ENCODE assay signal across 7 mouse cellular contexts in the genomic region with DNA sequence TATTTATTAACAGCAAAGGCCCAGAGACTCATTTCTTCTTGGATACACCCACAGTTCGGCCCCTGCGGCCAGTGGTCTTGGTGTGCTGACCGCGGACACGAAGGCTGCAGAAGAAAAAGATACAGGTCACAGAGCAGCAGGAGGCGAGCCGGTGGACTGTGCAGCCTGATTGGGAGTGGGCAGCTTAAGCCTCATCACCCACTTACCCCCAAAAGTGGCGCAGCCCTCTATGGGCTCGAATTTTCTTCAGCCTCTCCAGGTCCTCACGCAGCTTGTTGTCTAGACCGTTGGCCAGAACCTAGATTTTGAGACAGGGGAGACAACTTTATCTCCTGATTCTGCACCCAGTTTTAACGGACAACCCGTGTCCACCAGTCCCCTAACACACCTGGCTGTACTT. TPM values are rescaled to one million over a fixed set of nuclear protein-coding genes. Genes with fewer than 3 reads are reported as not detected.
DNase-seq lines count a peak whose midpoint lies in the region; ATAC-seq and TF ChIP-seq lines count a peak whose summit lies in the region.
"Not testable (repeated sequence)": the region's sequence is repeated elsewhere in the genome, so short reads cannot be mapped to it uniquely, and the experiment has no call there.

No protein-coding gene starts in this region.

- DNase-seq in adrenal gland, adult 2 months, result peak; percentile 12
- not testable (repeated sequence) for DNase-seq in forebrain, embryonic 11.5 days (ENCODE audit: low spot score); limb, embryonic 14.5 days (ENCODE audit: low spot score)

- WGBS in forebrain, embryonic 11.5 days, result 73% methylated on average over 13 of the region's 13 CpGs
- WGBS in heart, embryonic 15.5 days, result 82% methylated on average over 13 of the region's 13 CpGs
- WGBS in intestine, embryonic 16.5 days, result 73% methylated on average over 13 of the region's 13 CpGs
- 74% methylated on average over 13 of the region's 13 CpGs for WGBS in limb, embryonic 14.5 days
- WGBS in neural tube, embryonic 13.5 days, result 72% methylated on average over 13 of the region's 13 CpGs

- not testable (repeated sequence) for H3K9me3 ChIP-seq in forebrain, embryonic 11.5 days (ENCODE audit: control insufficient read depth, low read length); heart, embryonic 15.5 days (replicated peaks); intestine, embryonic 16.5 days (ENCODE audit: control insufficient read depth, low read length); limb, embryonic 14.5 days (ENCODE audit: control insufficient read depth, low read length); megakaryocyte, embryonic 14.5 days; neural tube, embryonic 13.5 days

- peaks cover 12% of the 10 kb centered on the region for H3K36me3 ChIP-seq in forebrain, embryonic 11.5 days (ENCODE audit: control insufficient read depth, insufficient read depth, low read length)
- peaks cover 25% of the 10 kb centered on the region for H3K36me3 ChIP-seq in heart, embryonic 15.5 days
- not testable (repeated sequence) for H3K36me3 ChIP-seq in intestine, embryonic 16.5 days (ENCODE audit: control insufficient read depth, insufficient read depth, low read length)
- H3K36me3 ChIP-seq in limb, embryonic 14.5 days (ENCODE audit: control insufficient read depth, insufficient read depth, low read length), result peaks cover 60% of the 10 kb centered on the region
- peaks cover 65% of the 10 kb centered on the region for H3K36me3 ChIP-seq in megakaryocyte, embryonic 14.5 days (replicated peaks; ENCODE audit: low read length)
- peaks cover 62% of the 10 kb centered on the region for H3K36me3 ChIP-seq in neural tube, embryonic 13.5 days

- not testable (repeated sequence) for TF ChIP-seq POLR2A in limb, embryonic 14.5 days (IDR thresholded peaks at IDR 0.05; ENCODE audit: borderline replicate concordance, extremely low read depth, insufficient read depth, insufficient read length)

- not testable (repeated sequence) for ATAC-seq in forebrain, embryonic 11.5 days (replicated peaks; ENCODE audit: low FRiP score); heart, embryonic 15.5 days (replicated peaks; ENCODE audit: insufficient number of reproducible peaks, insufficient read depth, low FRiP score, low read depth); intestine, embryonic 16.5 days; limb, embryonic 14.5 days (ENCODE audit: low FRiP score, low read depth); neural tube, embryonic 13.5 days (ENCODE audit: low read depth)

- peaks cover 37% of the 10 kb centered on the region for H3K4me1 ChIP-seq in forebrain, embryonic 11.5 days (replicated peaks; ENCODE audit: control insufficient read depth, insufficient read depth, low read length)
- H3K4me1 ChIP-seq in heart, embryonic 15.5 days (replicated peaks), result peaks cover 58% of the 10 kb centered on the region
- H3K4me1 ChIP-seq in intestine, embryonic 16.5 days (ENCODE audit: control insufficient read depth, insufficient read depth, low read length), result peaks cover 59% of the 10 kb centered on the region
- H3K4me1 ChIP-seq in limb, embryonic 14.5 days (ENCODE audit: control insufficient read depth, insufficient read depth, low read length), result peaks cover 38% of the 10 kb centered on the region
- H3K4me1 ChIP-seq in megakaryocyte, embryonic 14.5 days, result peaks cover 78% of the 10 kb centered on the region
- peaks cover 76% of the 10 kb centered on the region for H3K4me1 ChIP-seq in neural tube, embryonic 13.5 days (replicated peaks)

- not testable (repeated sequence) for H3K9ac ChIP-seq in forebrain, embryonic 11.5 days (ENCODE audit: low read length); heart, embryonic 15.5 days
- H3K9ac ChIP-seq in intestine, embryonic 16.5 days (ENCODE audit: low read depth, low read length), result peak overlapping the region; percentile 95
- H3K9ac ChIP-seq in limb, embryonic 14.5 days (ENCODE audit: low read depth, low read length, severe bottlenecking), result peak overlapping the region; percentile 63; the same call in 1 of the 2 replicates
- H3K9ac ChIP-seq in neural tube, embryonic 13.5 days, result peak overlapping the region; percentile 76

- not testable (repeated sequence) for H3K27ac ChIP-seq in forebrain, embryonic 11.5 days (ENCODE audit: low read depth, low read length); heart, embryonic 15.5 days; limb, embryonic 14.5 days (replicated peaks; ENCODE audit: low read depth, low read length)
- peak overlapping the region; percentile 98; the same call in 1 of the 2 replicates for H3K27ac ChIP-seq in intestine, embryonic 16.5 days (ENCODE audit: low read length)
- H3K27ac ChIP-seq in neural tube, embryonic 13.5 days (replicated peaks), result peak overlapping the region; percentile 94

- H3K4me3 ChIP-seq in forebrain, embryonic 11.5 days (ENCODE audit: low read depth, low read length), result 0 out of 2 replicates have a peak overlapping the region, but pooled peaks have one; percentile 29
- peak overlapping the region; percentile 61 for H3K4me3 ChIP-seq in heart, embryonic 15.5 days
- peak overlapping the region; percentile 61 for H3K4me3 ChIP-seq in intestine, embryonic 16.5 days (ENCODE audit: low read length)
- peak overlapping the region; percentile 43 for H3K4me3 ChIP-seq in limb, embryonic 14.5 days (replicated peaks; ENCODE audit: low read length)
- peak overlapping the region; percentile 99 for H3K4me3 ChIP-seq in megakaryocyte, embryonic 14.5 days (replicated peaks)
- H3K4me3 ChIP-seq in neural tube, embryonic 13.5 days, result peak overlapping the region; percentile 54

- not testable (repeated sequence) for H3K27me3 ChIP-seq in forebrain, embryonic 11.5 days (ENCODE audit: control insufficient read depth, insufficient read depth, low read length); heart, embryonic 15.5 days; intestine, embryonic 16.5 days (replicated peaks; ENCODE audit: control insufficient read depth, insufficient read depth, low read length); limb, embryonic 14.5 days (ENCODE audit: control insufficient read depth, insufficient read depth, low read length); megakaryocyte, embryonic 14.5 days (replicated peaks); neural tube, embryonic 13.5 days

- H3K4me2 ChIP-seq in forebrain, embryonic 11.5 days (ENCODE audit: low read depth, low read length, severe bottlenecking), result peak overlapping the region; percentile 51
- H3K4me2 ChIP-seq in heart, embryonic 15.5 days, result peak overlapping the region; percentile 97
- H3K4me2 ChIP-seq in intestine, embryonic 16.5 days (ENCODE audit: low read depth, low read length), result peak overlapping the region; percentile 91
- peak overlapping the region; percentile 85 for H3K4me2 ChIP-seq in limb, embryonic 14.5 days (replicated peaks; ENCODE audit: low read depth, low read length, severe bottlenecking)
- H3K4me2 ChIP-seq in neural tube, embryonic 13.5 days, result peak overlapping the region; percentile 93

RNA-seq across cellular contexts. Expression of a gene that starts 0.7 kb away (rescaled TPM):
- total RNA-seq in adrenal gland, adult 2 months (2021), result 1 to 10 TPM; 4.0 to 6.5 TPM
- 21.2 and 21.3 TPM in 2 replicates for polyA plus RNA-seq in adrenal gland, adult 2 months (2012; rRNA removed)
- 4.0 and 4.3 TPM in 2 replicates for polyA plus RNA-seq in forebrain, embryonic 11.5 days (2014; fragmentation: Nextera tagmentation; extraction: Ambion mirVana)
- polyA plus RNA-seq in heart, embryonic 15.5 days (2015; fragmentation: Nextera tagmentation; extraction: Ambion mirVana), result 5.1 and 6.5 TPM in 2 replicates
- 12.6 and 15.5 TPM in 2 replicates for polyA plus RNA-seq in intestine, embryonic 16.5 days (2015; fragmentation: Nextera tagmentation; extraction: Ambion mirVana)
- polyA plus RNA-seq in limb, embryonic 14.5 days (2012; rRNA removed), result 7.7 and 9.3 TPM in 2 replicates
- 4.0 and 6.6 TPM in 2 replicates for polyA plus RNA-seq in limb, embryonic 14.5 days (2014; fragmentation: Nextera tagmentation; extraction: Ambion mirVana)
- polyA plus RNA-seq in megakaryocyte, embryonic 14.5 days (2012; ENCODE audit: insufficient read depth, low replicate concordance), result 15.5 and 19.7 TPM in 2 replicates
- polyA plus RNA-seq in neural tube, embryonic 13.5 days (2015; fragmentation: Nextera tagmentation; extraction: Ambion mirVana), result 10.8 and 11.7 TPM in 2 replicates

RNA-seq across cellular contexts. Expression of a gene that starts 3.6 kb away (rescaled TPM):
- total RNA-seq in adrenal gland, adult 2 months (2021), result 10 to 100 TPM; 52.8 to 55.1 TPM
- 88.4 and 107 TPM in 2 replicates for polyA plus RNA-seq in adrenal gland, adult 2 months (2012; rRNA removed)
- polyA plus RNA-seq in forebrain, embryonic 11.5 days (2014; fragmentation: Nextera tagmentation; extraction: Ambion mirVana), result 44.0 and 46.8 TPM in 2 replicates
- 35.5 and 44.7 TPM in 2 replicates for polyA plus RNA-seq in heart, embryonic 15.5 days (2015; fragmentation: Nextera tagmentation; extraction: Ambion mirVana)
- polyA plus RNA-seq in intestine, embryonic 16.5 days (2015; fragmentation: Nextera tagmentation; extraction: Ambion mirVana), result 46.3 and 48.1 TPM in 2 replicates
- 48.8 and 62.7 TPM in 2 replicates for polyA plus RNA-seq in limb, embryonic 14.5 days (2012; rRNA removed)
- polyA plus RNA-seq in limb, embryonic 14.5 days (2014; fragmentation: Nextera tagmentation; extraction: Ambion mirVana), result 38.6 and 43.4 TPM in 2 replicates
- polyA plus RNA-seq in megakaryocyte, embryonic 14.5 days (2012; ENCODE audit: insufficient read depth, low replicate concordance), result 75.8 and 138 TPM in 2 replicates
- 63.5 and 67.5 TPM in 2 replicates for polyA plus RNA-seq in neural tube, embryonic 13.5 days (2015; fragmentation: Nextera tagmentation; extraction: Ambion mirVana)

RNA-seq across cellular contexts. Expression of a gene that starts 3.8 kb away (rescaled TPM):
- 100 to 1,000 TPM; 541 to 790 TPM for total RNA-seq in adrenal gland, adult 2 months (2021)
- 153 and 176 TPM in 2 replicates for polyA plus RNA-seq in adrenal gland, adult 2 months (2012; rRNA removed)
- 1,265 and 1,326 TPM in 2 replicates for polyA plus RNA-seq in forebrain, embryonic 11.5 days (2014; fragmentation: Nextera tagmentation; extraction: Ambion mirVana)
- 847 and 935 TPM in 2 replicates for polyA plus RNA-seq in heart, embryonic 15.5 days (2015; fragmentation: Nextera tagmentation; extraction: Ambion mirVana)
- polyA plus RNA-seq in intestine, embryonic 16.5 days (2015; fragmentation: Nextera tagmentation; extraction: Ambion mirVana), result 1,753 and 1,902 TPM in 2 replicates
- 1,284 and 1,402 TPM in 2 replicates for polyA plus RNA-seq in limb, embryonic 14.5 days (2012; rRNA removed)
- 2,129 and 2,245 TPM in 2 replicates for polyA plus RNA-seq in limb, embryonic 14.5 days (2014; fragmentation: Nextera tagmentation; extraction: Ambion mirVana)
- 17.5 and 129 TPM in 2 replicates for polyA plus RNA-seq in megakaryocyte, embryonic 14.5 days (2012; ENCODE audit: insufficient read depth, low replicate concordance)
- 912 and 939 TPM in 2 replicates for polyA plus RNA-seq in neural tube, embryonic 13.5 days (2015; fragmentation: Nextera tagmentation; extraction: Ambion mirVana)

RNA-seq across cellular contexts. Expression of a gene that starts 11.6 kb away (rescaled TPM):
- 10 to 100 TPM; 35.4 to 38.4 TPM for total RNA-seq in adrenal gland, adult 2 months (2021)
- 18.9 and 25.6 TPM in 2 replicates for polyA plus RNA-seq in adrenal gland, adult 2 months (2012; rRNA removed)
- 42.6 and 47.2 TPM in 2 replicates for polyA plus RNA-seq in forebrain, embryonic 11.5 days (2014; fragmentation: Nextera tagmentation; extraction: Ambion mirVana)
- 16.3 and 24.1 TPM in 2 replicates for polyA plus RNA-seq in heart, embryonic 15.5 days (2015; fragmentation: Nextera tagmentation; extraction: Ambion mirVana)
- polyA plus RNA-seq in intestine, embryonic 16.5 days (2015; fragmentation: Nextera tagmentation; extraction: Ambion mirVana), result 24.3 and 26.1 TPM in 2 replicates
- 30.5 and 30.9 TPM in 2 replicates for polyA plus RNA-seq in limb, embryonic 14.5 days (2012; rRNA removed)
- polyA plus RNA-seq in limb, embryonic 14.5 days (2014; fragmentation: Nextera tagmentation; extraction: Ambion mirVana), result 21.6 and 25.0 TPM in 2 replicates
- polyA plus RNA-seq in megakaryocyte, embryonic 14.5 days (2012; ENCODE audit: insufficient read depth, low replicate concordance), result 58.7 and 64.2 TPM in 2 replicates
- polyA plus RNA-seq in neural tube, embryonic 13.5 days (2015; fragmentation: Nextera tagmentation; extraction: Ambion mirVana), result 26.9 and 27.6 TPM in 2 replicates

RNA-seq across cellular contexts. Expression of a gene that starts 11.9 kb away (rescaled TPM):
- total RNA-seq in adrenal gland, adult 2 months (2021), result 100 to 1,000 TPM in 1 of 2 experiments, 10 to 100 TPM in 1; 69.7 to 100 TPM
- polyA plus RNA-seq in adrenal gland, adult 2 months (2012; rRNA removed), result 5.0 and 6.8 TPM in 2 replicates
- polyA plus RNA-seq in forebrain, embryonic 11.5 days (2014; fragmentation: Nextera tagmentation; extraction: Ambion mirVana), result 202 and 214 TPM in 2 replicates
- polyA plus RNA-seq in heart, embryonic 15.5 days (2015; fragmentation: Nextera tagmentation; extraction: Ambion mirVana), result 112 and 115 TPM in 2 replicates
- polyA plus RNA-seq in intestine, embryonic 16.5 days (2015; fragmentation: Nextera tagmentation; extraction: Ambion mirVana), result 150 and 167 TPM in 2 replicates
- polyA plus RNA-seq in limb, embryonic 14.5 days (2012; rRNA removed), result 53.6 and 104 TPM in 2 replicates
- polyA plus RNA-seq in limb, embryonic 14.5 days (2014; fragmentation: Nextera tagmentation; extraction: Ambion mirVana), result 135 and 142 TPM in 2 replicates
- 39.4 and 269 TPM in 2 replicates for polyA plus RNA-seq in megakaryocyte, embryonic 14.5 days (2012; ENCODE audit: insufficient read depth, low replicate concordance)
- polyA plus RNA-seq in neural tube, embryonic 13.5 days (2015; fragmentation: Nextera tagmentation; extraction: Ambion mirVana), result 178 and 182 TPM in 2 replicates

Comparison
In these comparisons a context has a peak if more than half of its experiments do, and no peak if none do; other contexts are left out.
1. H3K4me3 ChIP-seq: peak in every context shown above with its lines; median percentile 99 in megakaryocyte, embryonic 14.5 days; 61 in heart, embryonic 15.5 days; 61 in intestine, embryonic 16.5 days; 54 in neural tube, embryonic 13.5 days; 43 in limb, embryonic 14.5 days; 29 in forebrain, embryonic 11.5 days.